Mouse (Mus musculus) ES-Bruce4 (cell line): ENCODE results near the gene Dennd4a. TPM values are rescaled to one million over a fixed set of nuclear protein-coding genes. Genes with fewer than 3 reads are reported as not detected.

Experiments used
- H3K27ac ChIP-seq: 2 replicates; pipeline ENCODE4 v1.5.1; 2012; ENCODE audit warnings: low read length, inconsistent platforms; ENCODE audit not compliant: insufficient read depth
- H3K27me3 ChIP-seq: 2 replicates; pipeline ENCODE4 v1.6.1; 2012; ENCODE audit warnings: mild to moderate bottlenecking, low read length, inconsistent platforms; ENCODE audit not compliant: control insufficient read depth, poor library complexity, insufficient read depth, severe bottlenecking
- H3K36me3 ChIP-seq: 2 replicates; pipeline ENCODE4 v1.6.1; 2012; ENCODE audit warnings: inconsistent platforms, mild to moderate bottlenecking, low read length, moderate library complexity; ENCODE audit not compliant: control insufficient read depth, poor library complexity, insufficient read depth, severe bottlenecking
- H3K4me1 ChIP-seq: one replicate; pipeline ENCODE4 v1.8.1; 2011; ENCODE audit warnings: low read length; ENCODE audit not compliant: control insufficient read depth, insufficient read depth
- H3K4me3 ChIP-seq: 2 replicates; pipeline ENCODE4 v1.5.1; 2011; ENCODE audit warnings: low read depth, mild to moderate bottlenecking, low read length
- H3K9ac ChIP-seq: 2 replicates; pipeline ENCODE4 v1.6.1; 2012; ENCODE audit warnings: low read depth, mild to moderate bottlenecking, inconsistent platforms; ENCODE audit not compliant: poor library complexity, severe bottlenecking
- H3K9me3 ChIP-seq: replicated peaks from 2 replicates; pipeline ENCODE4 v1.6.1; 2012; ENCODE audit warnings: mild to moderate bottlenecking, low read length, inconsistent platforms; ENCODE audit not compliant: control insufficient read depth, poor library complexity, insufficient read depth, severe bottlenecking
- CTCF ChIP-seq: IDR thresholded peaks from one replicate; pipeline ENCODE4 v1.8.1; 2011; ENCODE audit warnings: low read depth, low read length
- EP300 ChIP-seq: IDR thresholded peaks from 2 replicates; pipeline ENCODE4 v1.6.1; 2011; ENCODE audit warnings: low read depth, low read length; ENCODE audit not compliant: insufficient read depth
- POLR2A ChIP-seq: IDR thresholded peaks from one replicate; pipeline ENCODE4 v1.8.1; 2011; ENCODE audit warnings: low read length; ENCODE audit not compliant: insufficient read depth
- polyA plus RNA-seq: library from polyadenylated mRNA; stranded (reverse); fragments of >200 nt; gene quantifications from 2 replicates; pipeline ENCODE4 v1.2.4, GENCODE M21; 2011; ENCODE audit warnings: low read depth; ENCODE audit not compliant: missing spikeins, insufficient read depth, insufficient read length

Dennd4a gene
- polyA plus RNA-seq, 1 experiment, result 8.6 TPM

DNA sequence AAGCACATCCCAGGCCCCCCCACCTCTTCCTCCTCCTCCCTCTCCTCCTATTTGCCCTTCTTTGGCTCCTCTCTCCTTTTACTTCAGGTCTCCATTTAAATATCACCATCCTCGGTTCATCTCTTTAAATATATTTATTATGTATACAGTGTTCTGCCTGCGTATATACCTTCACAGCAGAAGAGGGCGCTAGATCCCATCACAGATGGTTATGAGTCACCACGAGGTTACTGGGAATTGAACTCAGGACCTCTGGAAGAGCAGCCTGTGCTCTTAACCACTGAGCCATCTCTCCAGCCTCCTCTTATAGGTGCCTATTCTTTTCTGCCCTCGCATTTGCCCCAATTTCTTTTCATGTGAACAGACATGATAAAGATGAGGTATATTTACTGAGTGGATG lies 126.4 kb downstream of the Dennd4a start:
- no peak overlapping the region for H3K4me3 ChIP-seq
- no peak overlapping the region for H3K27ac ChIP-seq
- no peaks in the 10 kb centered on the region for H3K9me3 ChIP-seq
- H3K36me3 ChIP-seq, result no peaks in the 10 kb centered on the region
- no peaks in the 10 kb centered on the region for H3K27me3 ChIP-seq
- H3K4me1 ChIP-seq, result no peaks in the 10 kb centered on the region
- no peak for TF ChIP-seq EP300
- no peak for TF ChIP-seq POLR2A
- no peak for TF ChIP-seq CTCF
- no peak overlapping the region for H3K9ac ChIP-seq

DNA sequence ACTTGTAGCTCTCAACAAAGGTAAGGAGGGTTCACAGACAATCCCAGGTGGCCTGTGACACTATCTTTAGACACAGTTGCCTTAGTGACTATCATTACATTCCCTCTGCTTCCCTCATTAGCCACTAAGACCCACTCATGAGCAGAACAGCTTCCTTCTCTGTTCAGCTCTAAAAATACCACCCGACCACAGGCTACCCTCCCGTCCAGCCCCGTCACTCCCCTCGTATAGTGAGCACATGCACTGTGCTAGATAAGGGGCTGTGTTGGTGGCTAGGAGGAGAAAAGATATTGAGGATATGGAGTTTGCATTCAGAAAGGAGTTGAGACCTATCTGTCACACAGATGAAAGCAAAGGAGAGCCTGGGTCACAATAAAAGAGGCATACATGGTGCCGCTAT lies 127.4 kb downstream of the Dennd4a start:
- no peaks in the 10 kb centered on the region for H3K36me3 ChIP-seq
- H3K9me3 ChIP-seq, result no peaks in the 10 kb centered on the region
- H3K27me3 ChIP-seq, result no peaks in the 10 kb centered on the region
- H3K9ac ChIP-seq, result no peak overlapping the region
- no peaks in the 10 kb centered on the region for H3K4me1 ChIP-seq
- no peak for TF ChIP-seq EP300
- no peak for TF ChIP-seq CTCF
- H3K4me3 ChIP-seq, result no peak overlapping the region
- H3K27ac ChIP-seq, result no peak overlapping the region

DNA sequence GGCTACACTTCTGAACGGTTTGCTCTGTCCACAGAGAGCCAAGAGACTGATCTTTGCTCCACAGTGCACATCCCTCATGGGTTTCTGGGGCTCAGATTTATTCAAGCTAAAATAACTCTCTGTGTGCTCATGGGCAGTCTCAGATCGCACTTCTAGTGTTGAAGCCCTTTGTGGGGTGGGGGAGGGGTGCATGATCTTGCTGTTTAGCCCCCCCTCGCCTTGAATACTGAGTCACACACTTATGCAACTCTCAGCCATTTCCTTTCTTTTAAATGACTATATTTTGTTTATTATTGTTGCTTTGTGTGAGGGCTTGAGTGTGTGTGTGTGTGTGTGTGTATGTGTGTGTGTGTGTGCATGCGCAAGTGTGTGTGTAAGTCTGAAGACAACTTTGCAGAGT lies 128.1 kb downstream of the Dennd4a start:
- no peaks in the 10 kb centered on the region for H3K27me3 ChIP-seq
- H3K36me3 ChIP-seq, result no peaks in the 10 kb centered on the region
- H3K4me3 ChIP-seq, result no peak overlapping the region
- no peaks in the 10 kb centered on the region for H3K9me3 ChIP-seq
- H3K9ac ChIP-seq, result no peak overlapping the region
- TF ChIP-seq EP300 (no peak), POLR2A (no peak), CTCF (no peak)
- H3K4me1 ChIP-seq, result no peaks in the 10 kb centered on the region
- H3K27ac ChIP-seq, result no peak overlapping the region

- Histone ChIP-seq H3K9ac (no peak overlapping the region), H3K4me3 (no peak overlapping the region), H3K9me3 (no peaks in the 10 kb centered on the region), H3K36me3 (no peaks in the 10 kb centered on the region), H3K27ac (no peak overlapping the region), H3K4me1 (no peaks in the 10 kb centered on the region), H3K27me3 (no peaks in the 10 kb centered on the region)
- TF ChIP-seq POLR2A, result no peak
Observed at GRCm38 (mm10) chr9:64939790-64940189, 128.7 kb downstream of the Dennd4a start.

DNA sequence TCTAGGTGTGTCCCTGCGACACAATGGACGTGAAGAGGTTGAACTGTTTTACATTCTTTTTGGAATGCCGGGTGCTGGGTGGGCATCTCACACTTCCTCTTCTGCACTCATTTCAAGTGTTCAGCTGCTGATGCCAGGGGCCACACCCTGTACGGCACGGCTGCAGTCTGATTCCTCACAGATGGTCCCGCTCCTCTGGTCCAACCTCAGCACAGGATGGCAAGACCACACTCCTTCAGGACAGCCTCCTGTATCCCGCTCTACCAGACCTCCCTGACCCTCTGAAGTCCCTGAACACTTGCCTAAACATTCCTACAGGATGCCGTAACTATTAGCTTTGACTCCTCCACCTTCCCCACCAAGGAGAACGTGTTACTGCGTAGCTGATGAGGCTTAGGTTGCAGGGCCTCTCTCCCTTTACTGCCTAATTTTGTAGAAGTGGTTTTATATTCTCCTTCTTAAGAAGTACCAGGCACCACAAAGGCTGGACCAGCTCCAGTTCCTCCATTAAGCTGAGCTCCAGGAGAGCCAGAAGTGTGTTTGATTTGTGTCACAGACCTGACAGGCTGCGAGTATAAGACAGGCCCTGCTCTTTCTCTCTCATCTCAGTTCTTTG lies 129.7 kb downstream of the Dennd4a start:
- Histone ChIP-seq H3K27me3 (no peaks in the 10 kb centered on the region), H3K36me3 (no peaks in the 10 kb centered on the region), H3K27ac (no peak overlapping the region), H3K4me3 (no peak overlapping the region), H3K9me3 (no peaks in the 10 kb centered on the region), H3K4me1 (no peaks in the 10 kb centered on the region), H3K9ac (no peak overlapping the region)
- TF ChIP-seq EP300, result no peak
- no peak for TF ChIP-seq POLR2A
- no peak for TF ChIP-seq CTCF

DNA sequence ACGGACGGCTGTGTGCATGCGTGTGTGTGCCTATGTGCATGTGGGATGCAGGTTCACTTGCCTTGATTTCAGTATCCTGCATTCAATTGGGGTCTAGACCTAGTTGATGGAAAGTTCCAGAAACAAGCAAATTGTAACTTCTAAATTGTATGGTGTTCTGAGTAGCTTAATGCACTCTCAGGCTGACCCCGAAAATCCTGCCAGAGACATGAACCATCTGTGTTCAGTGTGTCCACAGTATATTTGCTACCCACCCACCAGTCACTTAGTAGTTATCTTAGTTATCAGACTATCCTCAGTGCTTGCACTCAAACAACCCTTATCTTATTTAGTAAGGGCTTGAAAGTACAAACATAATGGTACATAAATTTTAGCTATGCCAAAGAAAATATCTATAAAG lies 130.5 kb downstream of the Dennd4a start:
- H3K4me1 ChIP-seq, result no peaks in the 10 kb centered on the region
- no peaks in the 10 kb centered on the region for H3K27me3 ChIP-seq
- no peak overlapping the region for H3K27ac ChIP-seq
- TF ChIP-seq POLR2A, result no peak
- no peak for TF ChIP-seq CTCF
- no peak for TF ChIP-seq EP300
- no peaks in the 10 kb centered on the region for H3K36me3 ChIP-seq
- H3K4me3 ChIP-seq, result no peak overlapping the region
- H3K9ac ChIP-seq, result no peak overlapping the region
- H3K9me3 ChIP-seq, result no peaks in the 10 kb centered on the region
